ENCODE assay signal across 24 mouse cellular contexts in genomic region chr9:57683520-57683919, GRCm38 (mm10). TPM values are rescaled to one million over a fixed set of nuclear protein-coding genes. Genes with fewer than 3 reads are reported as not detected.
"Had no signal": no experiment of that assay in that cellular context is flagged by ENCODE, and none has a peak within 500 bp of the region (broad histone marks: within the 10 kb centered on the region; RNA-seq: fewer than 3 reads in every experiment).

Cyp1a2 (minus strand) TSS chr9:57683703.

- H3K36me3 ChIP-seq: lung, embryonic 15.5 days; midbrain, embryonic 13.5 days; midbrain, embryonic 15.5 days; neural tube, embryonic 12.5 days; stomach, embryonic 15.5 days had no signal

- H3K27me3 ChIP-seq: lung, embryonic 15.5 days; midbrain, embryonic 13.5 days; midbrain, embryonic 15.5 days; neural tube, embryonic 12.5 days; stomach, embryonic 15.5 days had no signal

- H3K4me3 ChIP-seq: lung, embryonic 15.5 days; megakaryocyte, embryonic 14.5 days; midbrain, embryonic 13.5 days; midbrain, embryonic 15.5 days; neural tube, embryonic 12.5 days; stomach, embryonic 15.5 days had no signal

- H3K4me1 ChIP-seq: lung, embryonic 15.5 days; midbrain, embryonic 13.5 days; midbrain, embryonic 15.5 days; neural tube, embryonic 12.5 days; stomach, embryonic 15.5 days had no signal

- DNase-seq: lung, adult 2 months; lung, postnatal 14 days; lung, postnatal 36 days; right cerebral cortex, postnatal 14 days; thymus, adult 2 months; thymus, postnatal 25 days; thymus, postnatal 4 days had no signal

- H3K9ac ChIP-seq: lung, embryonic 15.5 days; midbrain, embryonic 13.5 days; midbrain, embryonic 15.5 days; neural tube, embryonic 12.5 days; stomach, embryonic 15.5 days had no signal

- H3K27ac ChIP-seq: lung, embryonic 15.5 days; macrophage; midbrain, embryonic 13.5 days; midbrain, embryonic 15.5 days; neural tube, embryonic 12.5 days; stomach, embryonic 15.5 days; stomach, postnatal 0 days had no signal

RNA-seq across cellular contexts. Expression of gene Cyp1a2, which starts in this region (rescaled TPM):
- total RNA-seq: megakaryocyte progenitor cell, adult 5-6 weeks; midbrain, postnatal 0 days; monocyte, adult 5-6 weeks; neutrophil, adult 5-6 weeks had no signal
- polyA plus RNA-seq: lung, embryonic 15.5 days; lung, postnatal 0 days; macrophage; midbrain, embryonic 11.5 days; midbrain, embryonic 13.5 days; midbrain, embryonic 15.5 days; midbrain, postnatal 0 days; neural tube, embryonic 12.5 days; neural tube, embryonic 14.5 days; spleen, adult 2 months; stomach, embryonic 15.5 days; stomach, postnatal 0 days; urinary bladder, adult 2 months had no signal
